Mouse (Mus musculus) right cerebral cortex, adult 2 months (tissue): ENCODE measurements at regions not wholly inside any gene's neighbourhood (a gene's known extent, or its start where the extent isn't known, plus 50 kb on each side); places are given as distances from the start of the nearest gene placed in this dataset.

Experiments
- DNase-seq, 2 experiments: peaks; one replicate each; pipeline ENCODE4 v3.0.0; 2021 to 2022; ENCODE audit warnings: low spot score in 2 of 2

DNA sequence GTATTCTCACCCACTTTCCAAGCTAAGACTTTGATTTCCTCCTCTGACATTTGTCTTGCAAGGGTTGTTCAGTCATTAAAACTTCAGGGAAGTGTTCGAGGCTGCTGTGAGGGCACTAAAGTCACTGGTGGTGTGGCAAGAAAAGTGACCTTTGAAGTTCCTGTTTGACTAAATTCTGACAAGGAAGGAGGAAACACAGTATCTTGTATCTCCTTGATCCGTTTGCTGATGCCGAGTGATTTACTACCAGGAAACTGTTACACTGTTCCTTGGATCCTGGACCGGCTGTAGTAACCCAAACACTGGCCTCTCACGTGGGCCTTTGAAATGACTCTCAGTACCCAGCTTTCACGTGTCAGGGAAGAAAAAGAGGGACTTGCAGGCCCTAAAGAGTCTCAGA, 53.5 kb upstream of the Ralgapa2 start:
- DNase-seq, result no peak

DNA sequence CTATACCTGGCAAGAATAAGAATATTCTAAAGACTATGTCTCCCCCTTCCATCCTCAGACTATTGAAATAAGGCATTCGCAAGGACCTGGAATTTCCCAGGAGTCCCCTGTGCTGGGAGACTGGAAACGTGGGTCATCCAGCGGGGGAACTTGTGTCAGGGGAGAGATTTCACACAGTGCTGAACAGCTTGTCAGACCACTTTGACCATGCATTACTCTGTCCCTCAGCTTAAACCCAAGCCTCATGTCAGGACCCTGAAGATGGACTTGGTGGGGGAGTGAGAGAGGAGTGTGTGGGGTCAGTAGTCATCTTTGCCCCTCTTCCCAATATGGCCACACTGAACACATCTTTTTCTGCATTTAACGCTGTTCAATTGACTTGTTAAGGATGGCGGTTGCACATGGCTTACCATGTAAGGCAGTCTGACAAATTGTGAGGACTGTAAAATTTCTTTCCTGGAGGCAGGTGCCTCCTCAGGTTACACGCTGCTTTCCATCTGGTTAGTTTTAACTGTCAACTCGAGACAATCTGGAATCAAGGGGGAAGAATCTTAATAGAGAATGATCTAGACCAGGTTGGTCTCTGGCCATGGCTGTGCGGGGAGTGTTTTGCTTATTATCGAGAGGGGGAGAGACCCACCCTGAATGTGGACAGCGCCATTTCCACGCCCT, 56.2 kb upstream of the Ralgapa2 start:
- DNase-seq, result no peak

DNA sequence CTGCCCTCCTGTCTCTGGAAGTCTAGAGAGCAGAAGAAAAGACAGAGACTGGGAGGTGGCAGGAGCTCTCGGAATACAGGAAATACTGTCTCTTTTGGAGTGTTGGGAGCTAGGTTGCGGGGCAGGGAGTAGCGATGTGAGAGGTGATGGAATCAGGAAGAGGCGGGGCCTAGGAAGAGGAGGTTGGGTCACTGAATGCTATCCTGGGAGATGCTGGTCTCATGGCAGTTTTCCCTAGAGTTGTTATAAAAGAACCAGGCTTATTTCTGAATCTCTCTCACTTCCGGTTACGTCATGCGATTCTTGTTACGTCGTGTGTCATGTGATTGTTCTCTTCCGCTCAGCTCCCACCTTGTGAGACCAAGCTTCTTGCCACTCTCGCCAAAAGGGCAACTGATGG, 58.9 kb upstream of the Ralgapa2 start:
- DNase-seq, result no peak

DNA sequence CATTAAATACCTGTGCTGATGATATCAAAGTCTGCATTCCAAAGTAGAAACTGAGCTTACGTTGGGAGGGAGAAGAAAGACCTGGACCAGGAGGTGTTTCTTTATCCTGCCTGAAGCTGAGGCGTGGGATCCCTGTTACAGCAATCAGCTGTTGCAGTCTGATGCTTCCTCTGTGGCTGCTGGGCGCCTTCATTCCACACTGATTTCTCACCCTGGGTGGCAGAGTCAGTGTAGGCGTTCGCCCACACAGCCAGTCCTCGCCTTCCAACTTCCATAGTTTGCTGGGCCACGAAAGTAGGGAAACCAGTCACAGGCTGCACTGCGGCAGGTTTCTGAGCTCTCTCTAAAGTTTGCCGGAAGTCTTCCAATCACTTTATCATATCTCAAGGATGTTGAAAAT, 59.7 kb upstream of the Ralgapa2 start:
- peak; percentile 59 to 72 for DNase-seq

DNA sequence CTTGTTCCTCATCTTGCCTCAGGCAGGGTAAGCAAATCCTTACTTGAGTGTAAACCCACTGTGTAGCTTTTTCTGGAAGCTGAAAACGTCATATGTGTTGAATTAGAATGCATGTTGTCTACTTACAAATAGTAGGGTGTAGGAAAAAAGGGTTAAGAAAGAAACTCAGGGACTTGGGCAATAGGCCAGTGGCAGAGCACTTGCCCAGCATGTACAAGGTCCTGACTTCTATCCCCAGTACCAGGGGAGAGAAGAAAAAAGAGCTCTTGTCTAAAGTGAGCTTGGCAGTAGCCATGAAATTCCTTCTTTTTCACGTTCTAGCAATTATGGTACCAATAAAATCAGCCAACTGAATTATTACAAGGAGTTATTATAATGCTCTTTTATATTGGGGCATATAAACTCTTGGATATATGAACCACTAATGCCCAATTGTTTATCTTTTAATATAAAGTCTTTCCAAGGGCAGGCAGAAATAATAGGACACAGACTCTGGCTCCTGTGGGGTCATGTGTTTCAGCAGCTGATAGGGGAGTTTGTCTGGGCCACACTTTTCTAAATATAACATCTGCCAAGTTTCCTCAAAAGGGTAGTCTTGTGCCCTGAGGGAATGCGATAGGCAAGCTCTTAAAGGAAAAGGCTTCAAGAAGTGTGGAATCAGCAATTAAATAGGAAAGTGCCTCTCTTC, 63.6 kb upstream of the Ralgapa2 start:
- no peak for DNase-seq

DNA sequence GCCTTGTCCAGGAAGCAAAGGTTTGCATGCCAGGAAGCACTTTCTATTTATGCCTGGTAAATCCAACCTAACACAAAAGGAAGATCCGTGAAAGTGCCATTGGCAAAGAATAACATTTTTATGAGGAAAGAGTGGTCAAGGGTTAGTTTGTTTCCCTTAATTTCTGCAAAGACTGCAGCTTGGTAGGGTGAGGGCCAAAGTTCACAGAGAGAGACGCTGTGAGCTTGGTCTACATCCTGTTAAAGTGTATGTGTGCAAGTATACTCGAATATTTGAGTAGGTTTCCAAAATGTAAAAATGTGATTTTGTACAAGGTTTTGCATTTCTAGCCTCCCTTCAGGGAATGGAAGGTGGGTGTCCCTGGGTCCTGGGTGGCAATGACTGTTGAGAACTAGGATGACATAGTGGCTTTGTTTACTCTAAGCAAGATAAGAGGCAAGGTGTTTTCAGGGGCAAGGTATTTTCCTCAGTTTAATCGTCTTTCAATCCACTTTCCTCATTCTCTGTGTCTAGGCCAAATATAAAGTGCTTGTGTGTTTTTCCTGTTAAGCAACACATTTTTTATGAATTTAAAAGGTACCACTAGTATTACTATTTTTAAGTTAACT, 64.3 kb upstream of the Ralgapa2 start:
- no peak for DNase-seq

DNA sequence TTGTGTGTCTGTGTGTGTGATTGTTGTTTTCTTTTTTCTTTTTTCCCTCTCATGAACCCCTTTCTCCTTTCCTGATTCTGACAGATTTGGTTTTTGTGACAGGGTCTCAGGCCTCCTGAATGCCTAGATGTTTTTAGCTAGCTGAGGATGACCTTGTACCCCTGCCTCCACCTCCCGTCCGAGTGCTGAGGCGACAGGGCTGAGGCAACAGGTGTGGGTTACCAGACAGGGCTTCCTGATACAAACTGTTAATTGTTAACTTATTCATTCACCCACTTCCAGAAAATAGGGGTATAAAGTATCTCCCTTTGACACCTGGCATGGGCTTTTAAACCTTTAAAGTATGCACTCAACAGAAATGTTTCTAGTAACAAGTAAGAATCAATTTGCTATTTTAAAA, 65.0 kb upstream of the Ralgapa2 start:
- no peak for DNase-seq

DNA sequence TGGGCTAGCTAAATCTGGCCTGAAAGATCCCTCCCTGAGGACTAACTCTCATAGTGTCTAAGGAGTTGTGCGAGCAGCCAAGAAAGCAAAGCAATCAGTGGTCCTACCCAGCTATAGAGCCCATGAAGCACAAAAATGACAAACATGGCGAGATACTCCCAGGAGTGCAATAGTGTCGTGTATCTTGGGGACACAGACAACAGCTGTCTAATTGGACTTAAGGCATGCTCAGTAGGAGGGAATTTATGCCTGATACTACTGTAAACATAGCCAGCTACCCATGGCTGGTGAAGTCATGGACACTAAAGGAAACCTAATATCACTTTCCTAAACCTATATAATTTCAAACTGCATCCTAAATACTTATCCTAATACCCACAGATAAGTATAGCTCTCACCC, 69.1 kb upstream of the Ralgapa2 start:
- no peak for DNase-seq

DNA sequence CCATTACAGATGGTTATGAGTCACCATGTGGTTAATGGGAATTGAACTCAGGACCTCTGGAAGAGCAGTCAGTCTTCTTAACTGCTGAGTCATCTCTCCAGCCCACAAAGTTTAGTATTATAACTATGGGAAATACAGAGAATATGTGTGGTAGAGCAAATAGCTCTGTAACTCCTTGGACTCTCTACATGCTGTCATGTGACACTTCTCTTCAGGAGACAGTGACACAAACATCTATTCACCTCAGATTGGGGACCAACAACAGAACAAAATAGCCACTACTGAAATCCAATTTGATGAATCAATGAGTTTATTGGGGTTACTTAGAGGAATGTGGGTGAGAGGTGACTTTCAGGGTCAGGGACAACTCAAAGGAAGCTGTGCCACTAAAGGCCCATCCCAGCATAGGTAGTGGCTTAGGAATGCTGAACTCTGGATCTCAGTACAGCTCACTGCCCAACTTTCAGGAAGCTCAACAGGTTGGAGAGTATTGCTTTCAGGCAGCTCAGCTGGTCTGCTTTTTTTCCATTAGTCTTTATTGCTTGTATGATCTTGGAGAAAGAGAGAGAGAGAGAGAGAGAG, 71.8 kb upstream of the Ralgapa2 start:
- DNase-seq, result no peak

DNA sequence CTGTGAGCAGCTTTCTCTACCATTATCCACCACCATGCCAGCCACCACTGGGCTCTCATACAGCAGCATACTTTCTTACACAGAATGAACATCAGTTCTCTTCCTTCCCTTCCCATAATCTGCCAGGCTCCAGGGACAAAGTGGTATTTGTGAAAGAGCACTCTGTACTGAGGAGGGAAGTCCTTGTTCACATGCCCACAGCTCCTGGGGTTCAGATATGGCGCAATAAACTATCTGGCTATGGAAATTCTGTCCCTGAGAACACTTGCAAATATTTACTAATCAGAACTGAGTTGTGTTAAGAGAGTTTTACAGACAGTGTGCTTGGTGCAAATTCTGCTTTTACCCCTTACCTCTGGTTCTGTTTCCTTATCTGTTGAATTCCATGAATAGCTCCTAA, 74.2 kb upstream of the Ralgapa2 start:
- no peak for DNase-seq

DNA sequence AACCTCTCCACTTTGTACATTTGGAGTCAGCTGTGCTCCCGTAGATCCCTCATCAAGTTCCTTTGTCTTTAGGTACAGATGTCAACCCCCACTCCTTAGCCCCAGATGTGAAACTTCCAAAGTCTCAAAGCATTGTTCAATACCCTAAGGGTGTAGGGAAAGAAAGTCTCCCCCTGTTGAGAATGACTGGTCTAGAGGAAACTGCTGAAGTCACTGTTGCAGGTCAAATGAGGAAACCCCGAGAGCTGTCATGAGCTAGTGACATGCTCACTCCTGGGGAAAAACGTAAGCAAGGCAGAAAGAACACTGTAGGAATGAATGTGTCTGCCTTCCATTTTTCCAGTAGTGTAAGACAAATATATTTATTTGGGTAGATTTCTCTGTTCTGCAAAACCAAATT, 74.8 kb upstream of the Ralgapa2 start:
- no peak for DNase-seq

DNA sequence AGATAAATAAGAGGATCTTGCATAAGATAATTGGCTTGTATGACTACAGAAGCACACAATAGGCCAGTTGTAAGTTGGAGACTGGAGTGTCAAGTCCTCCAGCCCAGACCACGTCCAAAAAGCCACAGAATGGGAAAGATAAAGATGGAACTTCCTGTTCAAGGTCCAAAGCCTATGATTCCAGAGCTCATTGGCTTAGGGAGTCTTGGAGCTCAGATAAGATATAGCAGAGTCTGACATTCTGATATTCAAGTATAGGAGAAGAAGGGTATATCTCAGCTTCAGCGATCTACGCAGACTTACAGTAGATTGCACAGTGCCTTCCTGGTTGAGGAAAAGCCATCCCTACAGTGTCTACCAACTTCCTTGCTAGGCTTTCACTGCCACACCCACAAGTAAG, 77.7 kb upstream of the Ralgapa2 start:
- no peak for DNase-seq

DNA sequence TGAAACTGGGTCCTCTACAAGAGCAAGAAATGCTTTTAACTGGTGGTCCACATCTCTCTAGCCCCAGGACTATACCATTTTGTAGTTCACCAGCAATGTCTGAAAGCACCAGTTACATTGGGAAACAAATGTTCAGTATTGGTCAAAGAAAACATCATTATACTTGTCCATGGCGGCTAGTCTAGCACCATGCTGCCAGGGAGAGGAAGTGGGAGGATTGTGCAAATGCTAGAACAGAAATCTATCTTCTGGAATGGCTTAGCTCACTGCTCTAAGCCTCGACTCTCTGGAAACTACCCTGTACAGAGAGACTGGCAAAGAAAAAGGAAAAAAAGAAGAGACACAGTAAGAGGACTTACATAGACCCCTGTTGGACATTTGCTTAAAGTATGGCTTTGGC, 81.1 kb upstream of the Ralgapa2 start:
- DNase-seq, result no peak

DNA sequence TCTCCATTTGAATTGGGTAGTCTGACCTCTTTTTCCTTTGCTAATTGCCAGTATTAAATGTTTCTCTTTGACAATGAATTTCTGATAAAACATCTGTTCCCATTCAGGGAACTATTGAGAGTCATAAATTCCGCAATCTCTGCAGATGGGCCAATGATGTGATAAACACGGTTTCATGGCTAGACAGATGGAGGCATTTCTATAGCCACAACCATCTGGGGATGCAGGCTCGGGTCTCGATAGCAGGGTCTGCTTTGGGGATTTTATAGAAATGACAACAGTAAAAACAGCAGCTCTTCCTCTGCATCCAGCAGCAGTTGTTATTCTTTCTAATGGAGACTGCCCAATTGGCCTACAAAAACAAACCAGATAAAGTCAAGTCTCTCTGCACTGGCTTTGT, 82.1 kb upstream of the Ralgapa2 start:
- DNase-seq, result no peak

DNA sequence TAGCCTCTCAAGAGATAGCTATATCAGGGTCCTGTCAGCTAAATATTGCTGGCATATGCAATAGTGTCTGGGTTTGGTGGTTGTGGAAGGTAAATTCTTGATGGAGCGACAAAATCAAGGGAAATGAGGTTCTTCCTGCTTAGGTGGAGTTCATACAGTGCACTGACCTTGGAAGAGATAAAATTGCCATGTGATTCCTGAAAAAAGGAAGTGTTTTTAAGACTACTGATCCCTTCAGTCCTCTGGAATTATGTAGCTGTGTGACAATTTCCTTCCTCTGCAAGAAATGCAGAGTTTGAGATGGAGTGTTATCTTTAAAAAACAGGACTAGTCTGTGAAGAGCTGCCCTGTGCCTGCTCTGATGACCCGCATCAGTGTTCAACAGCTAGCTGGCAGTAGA, 83.5 kb upstream of the Ralgapa2 start:
- no peak for DNase-seq

DNA sequence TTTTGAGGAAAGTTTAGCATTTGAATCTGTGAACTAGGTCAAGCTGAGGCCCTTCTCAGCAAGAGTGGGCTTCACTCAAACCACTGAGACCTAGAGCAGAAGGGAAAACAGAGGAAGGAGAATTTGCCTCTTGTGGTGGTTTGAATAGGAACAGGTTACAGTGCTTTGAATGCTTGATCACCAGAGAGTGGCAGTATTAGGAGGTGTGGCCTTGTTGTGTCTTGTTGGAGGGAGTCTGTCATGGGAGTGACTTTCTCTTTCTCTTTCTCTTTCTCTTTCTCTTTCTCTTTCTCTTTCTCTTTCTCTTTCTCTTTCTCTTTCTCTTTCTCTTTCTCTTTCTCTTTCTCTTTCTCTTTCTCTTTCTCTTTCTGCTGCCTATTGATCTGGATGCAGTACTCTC, 94.0 kb upstream of the Ralgapa2 start:
- DNase-seq, result no peak

DNA sequence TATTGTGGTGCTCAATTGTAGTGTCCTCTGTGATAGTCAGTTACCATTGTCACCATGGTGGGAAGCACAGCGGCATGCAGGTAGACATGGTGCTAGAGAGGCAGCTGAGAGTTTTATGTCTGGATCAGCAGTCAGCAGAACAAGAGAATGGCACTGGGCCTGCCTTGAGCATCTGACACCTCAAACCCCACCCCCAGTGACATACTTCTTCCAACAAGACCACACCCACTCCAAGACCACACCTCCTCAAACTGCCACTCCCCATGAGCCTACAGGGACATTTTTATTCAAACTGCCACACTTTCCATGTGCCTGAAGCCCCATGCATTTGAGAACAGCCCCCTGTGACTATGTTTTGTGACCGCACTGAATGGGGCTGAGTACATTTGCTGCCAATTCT, 98.8 kb upstream of the Ralgapa2 start:
- no peak for DNase-seq

DNA sequence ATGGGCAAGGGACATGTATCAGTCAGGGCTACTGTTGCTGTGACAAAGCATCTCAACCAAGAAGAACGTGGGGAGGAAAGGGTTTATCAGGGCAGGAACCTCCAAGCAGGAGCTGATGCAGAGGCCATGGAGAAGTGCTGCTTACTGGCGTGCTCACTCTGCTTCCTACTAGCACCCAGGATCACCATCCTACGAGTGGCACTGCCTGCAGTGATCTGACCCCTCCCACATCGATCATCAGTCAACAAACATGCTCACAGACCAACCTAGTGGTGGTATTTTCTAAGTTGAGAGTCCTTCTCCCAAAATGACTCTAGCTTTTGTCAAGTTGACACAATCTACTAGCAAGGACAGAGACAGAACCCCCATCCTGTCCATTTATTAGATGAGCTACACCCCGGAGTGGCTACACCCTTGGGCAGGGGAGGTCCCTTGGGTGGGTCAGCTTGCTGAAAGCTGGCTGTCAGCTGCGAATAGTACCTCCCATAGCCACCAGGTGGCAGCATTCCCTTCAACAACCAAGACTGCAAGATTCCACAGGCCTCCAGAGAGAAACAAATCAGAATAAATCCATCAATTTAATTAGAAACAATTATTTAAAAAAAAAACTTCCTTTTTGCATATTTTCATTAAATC, 99.9 kb upstream of the Ralgapa2 start:
- DNase-seq, result peak; percentile 70 to 72

DNA sequence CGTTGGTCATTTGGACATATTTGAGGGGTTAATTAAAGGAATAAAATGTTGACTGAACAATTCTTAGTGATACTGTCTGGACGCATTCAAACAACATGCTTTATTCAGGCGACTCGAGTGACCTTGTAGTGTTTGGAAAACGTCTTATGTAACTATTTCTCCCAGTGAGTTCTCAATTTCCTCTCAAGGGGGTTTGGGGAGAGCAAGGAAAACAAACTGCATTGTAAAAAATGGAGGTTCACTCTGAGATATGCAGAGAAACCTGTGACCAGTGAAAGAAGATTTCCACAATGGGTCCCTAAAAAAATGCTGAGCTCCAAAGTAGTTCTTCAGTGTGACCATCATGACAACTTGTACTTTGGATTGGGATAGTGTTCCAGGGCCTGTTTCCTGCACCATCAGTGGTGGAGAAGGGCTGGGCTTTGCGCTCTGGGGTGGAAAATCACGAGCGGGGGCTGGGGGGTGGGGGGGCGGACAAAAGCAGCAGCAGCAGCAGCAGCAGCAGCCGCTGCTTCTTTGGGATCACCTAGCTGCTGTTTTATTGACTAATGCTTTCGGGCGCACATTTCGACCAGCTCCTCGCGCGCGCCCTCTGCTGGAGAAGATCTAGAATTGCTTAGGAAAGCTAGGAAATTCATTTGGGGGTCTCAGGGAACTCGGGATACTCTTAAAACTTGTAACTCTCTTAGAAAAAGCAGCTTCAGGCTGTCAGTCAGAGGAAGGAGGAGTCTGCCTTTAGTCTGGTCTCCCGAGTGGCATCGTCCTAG, 100.6 kb upstream of the Ralgapa2 start:
- DNase-seq, result peak; percentile 17 to 47

DNA sequence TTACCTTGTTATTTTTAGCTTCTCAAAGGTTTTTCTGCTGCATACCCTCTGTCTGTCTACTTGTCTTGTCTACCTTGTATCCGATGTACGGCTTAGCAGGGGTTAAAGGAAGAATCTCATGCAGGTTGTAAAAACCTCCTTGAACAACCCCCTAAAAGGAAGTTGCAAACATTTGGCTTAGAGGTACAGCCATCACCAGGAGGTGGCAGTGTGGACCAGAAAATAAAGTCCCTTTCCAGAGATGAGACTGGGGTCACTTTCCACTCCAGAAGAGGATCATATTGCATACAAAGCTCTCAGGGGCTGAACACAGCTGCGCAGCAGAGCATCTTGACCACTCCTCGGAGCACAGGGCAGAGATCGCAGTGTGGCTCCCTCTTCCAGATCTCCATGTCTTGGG, 109.0 kb upstream of the Ralgapa2 start:
- DNase-seq, result peak; percentile 53 to 68

DNA sequence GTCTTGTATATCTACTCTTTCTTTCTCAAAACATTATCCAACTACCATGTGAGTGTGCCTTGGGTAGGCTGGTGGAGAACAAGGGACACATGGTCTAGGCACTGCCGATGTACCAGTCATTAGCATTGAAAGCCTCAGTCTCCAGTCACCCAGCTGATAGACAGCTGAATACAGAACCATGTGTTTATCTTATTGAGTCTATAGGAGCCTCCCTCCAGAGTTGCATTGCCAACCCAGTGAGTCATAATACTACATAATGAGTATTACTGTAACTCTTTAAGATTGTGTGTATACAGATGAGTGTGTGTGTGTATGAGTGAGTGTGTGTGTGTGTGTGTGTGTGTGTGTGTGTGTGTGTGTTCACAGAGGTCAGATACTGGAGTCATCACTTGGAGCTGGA, 110.9 kb upstream of the Ralgapa2 start:
- no peak for DNase-seq

DNA sequence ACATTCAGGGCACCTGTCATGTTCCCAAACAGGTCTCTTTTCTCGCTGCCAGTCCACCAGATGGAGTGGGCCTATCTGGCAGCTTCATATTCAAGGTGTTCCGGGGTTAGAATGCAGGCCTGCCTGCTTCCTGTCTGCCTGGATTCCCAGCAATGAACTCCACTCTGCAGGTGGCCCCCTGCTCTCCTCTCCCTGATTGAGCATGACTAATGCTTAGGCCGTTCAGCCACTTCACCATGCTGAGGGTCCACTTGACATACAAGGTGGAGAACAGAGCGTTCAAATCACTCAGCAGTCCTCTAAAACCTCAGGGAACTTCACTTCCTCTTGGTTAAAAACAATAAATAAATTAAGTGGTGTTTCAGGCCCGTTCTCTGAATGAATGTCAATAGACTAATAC, 112.1 kb upstream of the Ralgapa2 start:
- DNase-seq, result no peak
